Mouse (Mus musculus) liver, postnatal 0 days (tissue): ENCODE data around the gene Jarid2.

Source experiments
- CTCF ChIP-seq: sonication (generic); IDR thresholded peaks from 2 replicates; pipeline ENCODE4 v1.5.1; 2016; ENCODE audit warnings: antibody characterized with exemption, low read depth
- EP300 ChIP-seq: IDR thresholded peaks from 2 replicates; pipeline ENCODE4 v1.6.1; 2016; ENCODE audit warnings: antibody characterized with exemption, low read depth, mild to moderate bottlenecking

GRCm38 (mm10) chr13:44891813-44892730, 162.8 kb downstream of the Jarid2 start:
- no peak for TF ChIP-seq CTCF
- TF ChIP-seq EP300: no peak
